Mouse (Mus musculus): ENCODE results near the gene Gm7879. TPM values are rescaled to one million over a fixed set of nuclear protein-coding genes. Genes with fewer than 3 reads are reported as not detected.
A peak's percentile ranks its signal among the peaks of the same experiment; 100 is the strongest.
"Not testable (repeated sequence)": the region's sequence is repeated elsewhere in the genome, so short reads cannot be mapped to it uniquely, and the experiment has no call there.

Gene Gm7879
- 0.47 TPM in 1 of 2 replicates, not detected in the other for polyA plus RNA-seq (2015; fragmentation: Nextera tagmentation; extraction: Ambion mirVana)

GRCm38 (mm10) chr5:43912844-43913243 lies at the start of gene Gm7879:
Gene Gm7879, plus strand, starts transcription at chr5:43913144.
- not testable (repeated sequence) for H3K9ac ChIP-seq (replicated peaks); H3K27ac ChIP-seq (replicated peaks); ATAC-seq (replicated peaks); H3K4me1 ChIP-seq; H3K4me3 ChIP-seq; H3K27me3 ChIP-seq; H3K9me3 ChIP-seq; H3K4me2 ChIP-seq (replicated peaks); H3K36me3 ChIP-seq
- 99% methylated on average over 4 of the region's 4 CpGs for WGBS

- Histone ChIP-seq H3K9ac (replicated peaks) (no peak overlapping the region), H3K4me1 (peaks cover under 1% of the 10 kb centered on the region; the same call in 1 of the 2 replicates), H3K4me3 (no peak overlapping the region), H3K4me2 (replicated peaks) (no peak overlapping the region), H3K27me3 (no peaks in the 10 kb centered on the region), H3K27ac (replicated peaks) (no peak overlapping the region), H3K9me3 (no peaks in the 10 kb centered on the region), H3K36me3 (no peaks in the 10 kb centered on the region)
- no peak for ATAC-seq (replicated peaks)
- 76% methylated on average over 6 of the region's 6 CpGs for WGBS
Observed at GRCm38 (mm10) chr5:43863642-43864041, 49.3 kb upstream of the Gm7879 start.

- Histone ChIP-seq H3K9ac (replicated peaks) (no peak overlapping the region), H3K9me3 (no peaks in the 10 kb centered on the region), H3K27ac (replicated peaks) (no peak overlapping the region), H3K4me1 (peaks cover 8% of the 10 kb centered on the region), H3K27me3 (no peaks in the 10 kb centered on the region), H3K36me3 (no peaks in the 10 kb centered on the region), H3K4me2 (replicated peaks) (no peak overlapping the region), H3K4me3 (no peak overlapping the region)
- 91% methylated on average over 2 of the region's 2 CpGs for WGBS
- no peak for ATAC-seq (replicated peaks)
Observed at GRCm38 (mm10) chr5:43865316-43865715, 47.6 kb upstream of the Gm7879 start.

GRCm38 (mm10) chr5:43868253-43868652 lies 44.7 kb upstream of the Gm7879 start, which contains the start of gene Cd38:
Gene Cd38, plus strand, starts transcription at chr5:43868553.
- Histone ChIP-seq H3K9me3 (no peaks in the 10 kb centered on the region), H3K36me3 (no peaks in the 10 kb centered on the region), H3K9ac (replicated peaks) (peak within 1 kb of the TSS; percentile 22; the same call in 1 of the 2 replicates), H3K4me3 (peak within 1 kb of the TSS; percentile 30), H3K27me3 (no peaks in the 10 kb centered on the region), H3K4me1 (peaks cover 8% of the 10 kb centered on the region), H3K27ac (replicated peaks) (no peak within 1 kb of the TSS), H3K4me2 (replicated peaks) (peak within 1 kb of the TSS; percentile 58)
- ATAC-seq (replicated peaks): no peak

- peaks cover 8% of the 10 kb centered on the region for H3K4me1 ChIP-seq
- 4% methylated on average over 28 of the region's 28 CpGs for WGBS
- H3K27me3 ChIP-seq: no peaks in the 10 kb centered on the region
- peak overlapping the region; percentile 22; the same call in 1 of the 2 replicates for H3K9ac ChIP-seq (replicated peaks)
- no peaks in the 10 kb centered on the region for H3K9me3 ChIP-seq
- no peak overlapping the region for H3K27ac ChIP-seq (replicated peaks)
- H3K4me3 ChIP-seq: peak overlapping the region; percentile 30
- H3K36me3 ChIP-seq: no peaks in the 10 kb centered on the region
- H3K4me2 ChIP-seq (replicated peaks): peak overlapping the region; percentile 58
- 0 out of 2 replicates have a peak, but pooled peaks have one; percentile 35 for ATAC-seq (replicated peaks)
Observed at GRCm38 (mm10) chr5:43868711-43869600, 44.0 kb upstream of the Gm7879 start.

GRCm38 (mm10) chr5:43871845-43872244 lies 41.1 kb upstream of the Gm7879 start:
- Histone ChIP-seq H3K4me2 (replicated peaks) (no peak overlapping the region), H3K9ac (replicated peaks) (no peak overlapping the region), H3K4me1 (peaks cover 8% of the 10 kb centered on the region), H3K4me3 (no peak overlapping the region), H3K9me3 (no peaks in the 10 kb centered on the region), H3K36me3 (no peaks in the 10 kb centered on the region), H3K27ac (replicated peaks) (no peak overlapping the region), H3K27me3 (no peaks in the 10 kb centered on the region)
- 78% methylated on average over 1 of the region's 1 CpGs for WGBS
- ATAC-seq (replicated peaks): no peak

- H3K27me3 ChIP-seq: no peaks in the 10 kb centered on the region
- no peaks in the 10 kb centered on the region for H3K36me3 ChIP-seq
- H3K4me1 ChIP-seq: peaks cover 8% of the 10 kb centered on the region
- no peak for ATAC-seq (replicated peaks)
- H3K27ac ChIP-seq (replicated peaks): no peak overlapping the region
- WGBS: 72% methylated on average over 1 of the region's 1 CpGs
- no peak overlapping the region for H3K9ac ChIP-seq (replicated peaks)
- no peak overlapping the region for H3K4me2 ChIP-seq (replicated peaks)
- no peak overlapping the region for H3K4me3 ChIP-seq
- no peaks in the 10 kb centered on the region for H3K9me3 ChIP-seq
Observed at GRCm38 (mm10) chr5:43872652-43873051, 40.3 kb upstream of the Gm7879 start.

- WGBS: 87% methylated on average over 3 of the region's 3 CpGs
Observed at GRCm38 (mm10) chr5:43882034-43882433, 30.9 kb upstream of the Gm7879 start.

GRCm38 (mm10) chr5:43885060-43885820 lies 27.7 kb upstream of the Gm7879 start:
- Histone ChIP-seq H3K27me3 (no peaks in the 10 kb centered on the region), H3K4me3 (no peak overlapping the region), H3K9me3 (no peaks in the 10 kb centered on the region), H3K27ac (replicated peaks) (no peak overlapping the region), H3K9ac (replicated peaks) (no peak overlapping the region), H3K36me3 (no peaks in the 10 kb centered on the region), H3K4me1 (no peaks in the 10 kb centered on the region), H3K4me2 (replicated peaks) (no peak overlapping the region)
- ATAC-seq (replicated peaks): no peak
- WGBS: 22% methylated on average over 3 of the region's 3 CpGs

More at GRCm38 (mm10) chr5:43882034-43882433, 30.9 kb upstream of the Gm7879 start:
- Histone ChIP-seq H3K4me3 (no peak overlapping the region), H3K9ac (replicated peaks) (no peak overlapping the region), H3K4me2 (replicated peaks) (no peak overlapping the region), H3K27me3 (no peaks in the 10 kb centered on the region), H3K36me3 (no peaks in the 10 kb centered on the region), H3K9me3 (no peaks in the 10 kb centered on the region), H3K4me1 (no peaks in the 10 kb centered on the region), H3K27ac (replicated peaks) (no peak overlapping the region)
- no peak for ATAC-seq (replicated peaks)

- H3K9me3 ChIP-seq: no peaks in the 10 kb centered on the region
- no peaks in the 10 kb centered on the region for H3K36me3 ChIP-seq
- no peak overlapping the region for H3K4me2 ChIP-seq (replicated peaks)
- no peaks in the 10 kb centered on the region for H3K4me1 ChIP-seq
- H3K27me3 ChIP-seq: no peaks in the 10 kb centered on the region
- no peak for ATAC-seq (replicated peaks)
- H3K27ac ChIP-seq (replicated peaks): no peak overlapping the region
- 9% methylated on average over 1 of the region's 1 CpGs for WGBS
- no peak overlapping the region for H3K9ac ChIP-seq (replicated peaks)
- H3K4me3 ChIP-seq: no peak overlapping the region
Observed at GRCm38 (mm10) chr5:43892386-43892785, 20.6 kb upstream of the Gm7879 start.

- ATAC-seq (replicated peaks): no peak
- Histone ChIP-seq H3K27me3 (no peaks in the 10 kb centered on the region), H3K9ac (replicated peaks) (no peak overlapping the region), H3K4me3 (no peak overlapping the region), H3K36me3 (no peaks in the 10 kb centered on the region), H3K4me2 (replicated peaks) (no peak overlapping the region), H3K27ac (replicated peaks) (no peak overlapping the region), H3K9me3 (no peaks in the 10 kb centered on the region), H3K4me1 (no peaks in the 10 kb centered on the region)
- WGBS: 73% methylated on average over 2 of the region's 2 CpGs
Observed at GRCm38 (mm10) chr5:43894113-43894512, 18.8 kb upstream of the Gm7879 start.

- Histone ChIP-seq H3K4me2 (replicated peaks) (no peak overlapping the region), H3K9ac (replicated peaks) (no peak overlapping the region), H3K9me3 (no peaks in the 10 kb centered on the region), H3K27ac (replicated peaks) (no peak overlapping the region), H3K4me1 (no peaks in the 10 kb centered on the region), H3K27me3 (no peaks in the 10 kb centered on the region), H3K36me3 (no peaks in the 10 kb centered on the region), H3K4me3 (no peak overlapping the region)
- ATAC-seq (replicated peaks): no peak
- WGBS: 94% methylated on average over 3 of the region's 3 CpGs
Observed at GRCm38 (mm10) chr5:43895931-43896330, 17.0 kb upstream of the Gm7879 start.
